Mouse (Mus musculus) midbrain, embryonic 16.5 days (tissue): ENCODE results near the gene Efcab12. TPM values are rescaled to one million over a fixed set of nuclear protein-coding genes. Genes with fewer than 3 reads are reported as not detected.

Experiments
- ATAC-seq: fragments of 200-750 bp; cut with Nextera tagmentation; 2 replicates; pipeline ENCODE4 v1.8.0; 2017; ENCODE audit warnings: moderate TSS enrichment
- H3K27ac ChIP-seq: fragments of 300-500 bp; sonication (generic); 2 replicates; pipeline ENCODE4 v1.5.1; 2014; ENCODE audit warnings: mild to moderate bottlenecking, low read length, mixed read lengths
- H3K27me3 ChIP-seq: fragments of 300-500 bp; sonication (generic); 2 replicates; pipeline ENCODE4 v1.6.1; 2014; ENCODE audit warnings: low read depth, low read length, mixed read lengths; ENCODE audit not compliant: control insufficient read depth, insufficient read depth
- H3K36me3 ChIP-seq: fragments of 300-500 bp; sonication (generic); 2 replicates; pipeline ENCODE4 v1.6.1; 2014; ENCODE audit warnings: mild to moderate bottlenecking, low read length, moderate library complexity, mixed read lengths; ENCODE audit not compliant: control insufficient read depth, insufficient read depth
- H3K4me1 ChIP-seq: fragments of 300-500 bp; sonication (generic); 2 replicates; pipeline ENCODE4 v1.6.1; 2014; ENCODE audit warnings: mild to moderate bottlenecking, low read length, mixed read lengths; ENCODE audit not compliant: control insufficient read depth, insufficient read depth
- H3K4me2 ChIP-seq: fragments of 300-500 bp; sonication (generic); 2 replicates; pipeline ENCODE4 v1.6.1; 2014; ENCODE audit warnings: mild to moderate bottlenecking, low read length, mixed read lengths
- H3K4me3 ChIP-seq: fragments of 300-500 bp; sonication (generic); 2 replicates; pipeline ENCODE4 v1.5.1; 2014; ENCODE audit warnings: low read depth, mild to moderate bottlenecking, low read length, moderate library complexity, mixed read lengths
- H3K9ac ChIP-seq: fragments of 300-500 bp; sonication (generic); 2 replicates; pipeline ENCODE4 v1.6.1; 2014; ENCODE audit warnings: low read depth, low read length, mixed read lengths
- H3K9me3 ChIP-seq: fragments of 300-500 bp; sonication (generic); replicated peaks from 2 replicates; pipeline ENCODE4 v1.6.1; 2014; ENCODE audit warnings: mild to moderate bottlenecking, low read length, mixed read lengths; ENCODE audit not compliant: control insufficient read depth, poor library complexity, severe bottlenecking
- WGBS: fragments of 180-500 bp; shearing (Covaris S2); extraction: QIAGEN DNeasy Blood & Tissue Kit; methylation state at CpG from one replicate; pipeline ENCODE4 v1.1.7; 2014; 5-methylcytosine and 5-hydroxymethylcytosine counted together
- polyA plus RNA-seq: library from polyadenylated mRNA; unstranded; fragments of >200 nt; fragmentation: Nextera tagmentation; extraction: Ambion mirVana; gene quantifications from 2 replicates; pipeline ENCODE4 v1.2.1, GENCODE M21; 2015

The Efcab12 gene
- polyA plus RNA-seq, 1 experiment from 2014 or later: 3.1 TPM

- peak overlapping the region; percentile 69 for H3K4me2 ChIP-seq
- peaks cover 17% of the 10 kb centered on the region for H3K4me1 ChIP-seq
- ATAC-seq: no peak
- H3K9me3 ChIP-seq: no peaks in the 10 kb centered on the region
- peak overlapping the region; percentile 97 for H3K4me3 ChIP-seq
- H3K27ac ChIP-seq: peak overlapping the region; percentile 95
- peaks cover 18% of the 10 kb centered on the region for H3K36me3 ChIP-seq
- no peaks in the 10 kb centered on the region for H3K27me3 ChIP-seq
- H3K9ac ChIP-seq: peak overlapping the region; percentile 96
- 4% methylated on average over 15 of the region's 15 CpGs for WGBS
Observed at GRCm38 (mm10) chr6:115807464-115808195, 30.6 kb downstream of the Efcab12 start.

- H3K9ac ChIP-seq: no peak overlapping the region
- H3K27me3 ChIP-seq: no peaks in the 10 kb centered on the region
- WGBS: 71% methylated on average over 10 of the region's 10 CpGs
- ATAC-seq: no peak
- H3K36me3 ChIP-seq: peaks cover 23% of the 10 kb centered on the region
- no peak overlapping the region for H3K27ac ChIP-seq
- H3K4me1 ChIP-seq: peaks cover 17% of the 10 kb centered on the region
- H3K9me3 ChIP-seq: no peaks in the 10 kb centered on the region
- no peak overlapping the region for H3K4me3 ChIP-seq
- no peak overlapping the region for H3K4me2 ChIP-seq
Observed at GRCm38 (mm10) chr6:115804432-115805192, 33.6 kb downstream of the Efcab12 start.

- 0 out of 2 replicates have a peak, but pooled peaks have one; percentile 13 for ATAC-seq
- Histone ChIP-seq H3K9ac (no peak overlapping the region), H3K27me3 (no peaks in the 10 kb centered on the region), H3K4me2 (no peak overlapping the region), H3K4me3 (no peak overlapping the region), H3K4me1 (peaks cover 17% of the 10 kb centered on the region), H3K9me3 (no peaks in the 10 kb centered on the region), H3K27ac (no peak overlapping the region), H3K36me3 (peaks cover 30% of the 10 kb centered on the region)
- WGBS: 47% methylated on average over 16 of the region's 16 CpGs
Observed at GRCm38 (mm10) chr6:115803541-115804382, 34.5 kb downstream of the Efcab12 start.

- Histone ChIP-seq H3K4me2 (no peak overlapping the region), H3K27ac (no peak overlapping the region), H3K9ac (no peak overlapping the region), H3K36me3 (peaks cover 31% of the 10 kb centered on the region), H3K4me3 (no peak overlapping the region), H3K9me3 (no peaks in the 10 kb centered on the region), H3K4me1 (peaks cover 7% of the 10 kb centered on the region), H3K27me3 (no peaks in the 10 kb centered on the region)
- ATAC-seq: no peak
- 91% methylated on average over 3 of the region's 3 CpGs for WGBS
Observed at GRCm38 (mm10) chr6:115801811-115802210, 36.4 kb downstream of the Efcab12 start.

- Histone ChIP-seq H3K27me3 (no peaks in the 10 kb centered on the region), H3K36me3 (peaks cover 49% of the 10 kb centered on the region), H3K4me2 (no peak overlapping the region), H3K9ac (no peak overlapping the region), H3K9me3 (no peaks in the 10 kb centered on the region), H3K4me3 (no peak overlapping the region), H3K4me1 (no peaks in the 10 kb centered on the region), H3K27ac (no peak overlapping the region)
- WGBS: 87% methylated on average over 21 of the region's 21 CpGs
- no peak for ATAC-seq
Observed at GRCm38 (mm10) chr6:115792691-115793215, 45.5 kb downstream of the Efcab12 start.

- WGBS: 87% methylated on average over 34 of the region's 34 CpGs
Observed at GRCm38 (mm10) chr6:115791842-115792686, 46.1 kb downstream of the Efcab12 start.

GRCm38 (mm10) chr6:115791016-115791415, 47.2 kb downstream of the Efcab12 start:
- Histone ChIP-seq H3K36me3 (peaks cover 55% of the 10 kb centered on the region), H3K9ac (no peak overlapping the region), H3K9me3 (no peaks in the 10 kb centered on the region), H3K27ac (no peak overlapping the region), H3K4me2 (no peak overlapping the region), H3K27me3 (no peaks in the 10 kb centered on the region), H3K4me1 (no peaks in the 10 kb centered on the region), H3K4me3 (no peak overlapping the region)
- ATAC-seq: no peak
- WGBS: 89% methylated on average over 10 of the region's 10 CpGs

More at GRCm38 (mm10) chr6:115791842-115792686, 46.1 kb downstream of the Efcab12 start:
- Histone ChIP-seq H3K27me3 (no peaks in the 10 kb centered on the region), H3K36me3 (peaks cover 53% of the 10 kb centered on the region), H3K9ac (no peak overlapping the region), H3K4me3 (no peak overlapping the region), H3K4me2 (no peak overlapping the region), H3K4me1 (no peaks in the 10 kb centered on the region), H3K27ac (no peak overlapping the region), H3K9me3 (no peaks in the 10 kb centered on the region)
- no peak for ATAC-seq

- H3K9me3 ChIP-seq: no peaks in the 10 kb centered on the region
- H3K9ac ChIP-seq: no peak overlapping the region
- peaks cover 25% of the 10 kb centered on the region for H3K36me3 ChIP-seq
- H3K4me1 ChIP-seq: no peaks in the 10 kb centered on the region
- H3K27me3 ChIP-seq: no peaks in the 10 kb centered on the region
- 92% methylated on average over 3 of the region's 3 CpGs for WGBS
- no peak overlapping the region for H3K27ac ChIP-seq
- no peak overlapping the region for H3K4me3 ChIP-seq
- no peak overlapping the region for H3K4me2 ChIP-seq
- no peak for ATAC-seq
Observed at GRCm38 (mm10) chr6:115782781-115783180, 55.4 kb downstream of the Efcab12 start.
